Mouse (Mus musculus) retina, adult 2 months (tissue): ENCODE data around the gene Tmem141.

Source experiments
- DNase-seq: peaks from one replicate; pipeline ENCODE4 v3.0.0-alpha.2; 2012; ENCODE audit warnings: low read depth, low spot score

The Tmem141 gene

GRCm38 (mm10) chr2:25577951-25578795, 43.6 kb downstream of the Tmem141 start:
- DNase-seq: no peak

- no peak for DNase-seq
Measured at GRCm38 (mm10) chr2:25576965-25577891, 44.6 kb downstream of the Tmem141 start.

- no peak for DNase-seq
Measured at GRCm38 (mm10) chr2:25576028-25576850, 45.6 kb downstream of the Tmem141 start.

- DNase-seq: no peak
Measured at GRCm38 (mm10) chr2:25575432-25576027, 46.3 kb downstream of the Tmem141 start.

- DNase-seq: peak; percentile 94
Measured at GRCm38 (mm10) chr2:25574579-25575431, 47.0 kb downstream of the Tmem141 start, which contains the start of the genes Mamdc4 and Phpt1. Gene Mamdc4, minus strand, starts transcription at chr2:25574845. Gene Phpt1, minus strand, starts transcription at chr2:25575224.

- DNase-seq: no peak
Measured at GRCm38 (mm10) chr2:25574136-25574535, 47.7 kb downstream of the Tmem141 start.

GRCm38 (mm10) chr2:25573068-25573467, 48.7 kb downstream of the Tmem141 start:
- DNase-seq: no peak

- no peak for DNase-seq
Measured at GRCm38 (mm10) chr2:25571221-25571620, 50.6 kb downstream of the Tmem141 start.
